Mouse (Mus musculus) limb, embryonic 12.5 days (tissue): Measurements from ENCODE around the gene Wipf3. TPM values are rescaled to one million over a fixed set of nuclear protein-coding genes. Genes with fewer than 3 reads are reported as not detected.

Experiments used
- ATAC-seq: fragments of 200-750 bp; cut with Nextera tagmentation; 2 replicates; pipeline ENCODE4 v1.8.0; 2017; ENCODE audit warnings: low read depth, moderate TSS enrichment; ENCODE audit not compliant: insufficient number of reproducible peaks, insufficient read depth, low FRiP score, low TSS enrichment
- H3K27ac ChIP-seq: fragments of 300-500 bp; sonication (generic); 2 replicates; pipeline ENCODE4 v1.5.1; 2016; ENCODE audit warnings: mild to moderate bottlenecking, moderate library complexity
- H3K27me3 ChIP-seq: fragments of 300-500 bp; sonication (generic); 2 replicates; pipeline ENCODE4 v1.6.1; 2016; ENCODE audit warnings: mild to moderate bottlenecking, moderate library complexity
- H3K36me3 ChIP-seq: fragments of 300-500 bp; sonication (generic); 2 replicates; pipeline ENCODE4 v1.6.1; 2016; ENCODE audit warnings: mild to moderate bottlenecking, moderate library complexity
- H3K4me1 ChIP-seq: fragments of 300-500 bp; sonication (generic); replicated peaks from 2 replicates; pipeline ENCODE4 v1.6.1; 2016
- H3K4me2 ChIP-seq: fragments of 300-500 bp; sonication (generic); 2 replicates; pipeline ENCODE4 v1.6.1; 2016; ENCODE audit warnings: mild to moderate bottlenecking, moderate library complexity
- H3K4me3 ChIP-seq: fragments of 300-500 bp; sonication (generic); replicated peaks from 2 replicates; pipeline ENCODE4 v1.5.1; 2016; ENCODE audit warnings: mild to moderate bottlenecking
- H3K9ac ChIP-seq: fragments of 300-500 bp; sonication (generic); replicated peaks from 2 replicates; pipeline ENCODE4 v1.6.1; 2016; ENCODE audit warnings: mild to moderate bottlenecking, moderate library complexity
- H3K9me3 ChIP-seq: fragments of 300-500 bp; sonication (generic); 2 replicates; pipeline ENCODE4 v1.6.1; 2016; ENCODE audit warnings: mild to moderate bottlenecking, moderate library complexity
- WGBS: fragments of 180-500 bp; shearing (Covaris S2); methylation state at CpG from one replicate; pipeline ENCODE4 v1.1.7; 2016; 5-methylcytosine and 5-hydroxymethylcytosine counted together
- polyA plus RNA-seq: library from polyadenylated mRNA; unstranded; fragments of >200 nt; fragmentation: Nextera tagmentation; extraction: Ambion mirVana; gene quantifications from 2 replicates; pipeline ENCODE4 v1.2.1, GENCODE M21; 2016

Gene Wipf3
- polyA plus RNA-seq, 1 experiment from 2014 or later = 1.1 TPM

DNA sequence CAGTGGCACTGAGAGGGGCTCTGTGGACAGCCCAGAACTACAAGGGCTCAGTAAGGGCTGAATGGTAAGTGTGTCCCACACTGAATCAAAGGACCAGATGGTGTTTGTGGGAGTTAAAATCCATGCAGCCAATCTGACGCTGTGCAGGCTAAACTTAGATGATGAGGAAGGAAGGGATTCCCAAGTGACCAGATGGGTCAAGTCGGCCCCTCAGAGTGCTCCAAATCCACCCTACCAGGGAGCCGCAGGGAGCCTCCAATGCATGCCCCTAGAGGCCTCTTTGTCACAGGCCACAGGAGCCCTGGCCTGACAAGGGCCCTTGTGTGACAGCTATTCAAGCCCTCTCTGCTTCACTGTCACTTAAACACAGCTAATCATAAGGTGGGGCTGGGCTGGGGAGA, 109.4 kb downstream of the Wipf3 start:
- ATAC-seq = no peak
- Histone ChIP-seq H3K27ac (no peak overlapping the region), H3K36me3 (no peaks in the 10 kb centered on the region), H3K4me1 (0 out of 2 replicates have a peak, but pooled peaks cover 3% of the 10 kb centered on the region), H3K9ac (no peak overlapping the region), H3K4me2 (no peak overlapping the region), H3K4me3 (no peak overlapping the region), H3K27me3 (no peaks in the 10 kb centered on the region), H3K9me3 (no peaks in the 10 kb centered on the region)
- 33% methylated on average over 3 of the region's 3 CpGs for WGBS

DNA sequence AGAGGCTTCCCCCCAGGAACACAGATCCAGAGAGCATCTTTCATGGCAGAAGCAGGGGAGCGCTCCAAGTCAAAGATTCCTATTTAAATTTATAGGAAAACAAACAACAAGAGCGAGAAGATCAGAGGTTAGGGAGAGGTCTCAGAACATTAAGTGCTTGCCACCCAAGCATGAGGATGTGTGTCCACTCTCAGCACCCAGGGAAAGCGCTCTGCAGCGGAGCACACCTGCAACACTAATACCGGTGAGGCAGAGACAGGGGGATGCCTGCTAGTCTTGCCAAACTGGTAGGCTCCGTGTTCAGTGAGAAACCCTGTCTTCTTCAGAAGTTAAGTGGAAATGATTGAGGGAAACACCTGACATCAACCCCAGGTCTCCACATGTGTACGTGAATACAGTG, 110.0 kb downstream of the Wipf3 start:
- no peak for ATAC-seq
- Histone ChIP-seq H3K4me1 (0 out of 2 replicates have a peak, but pooled peaks cover 3% of the 10 kb centered on the region), H3K36me3 (no peaks in the 10 kb centered on the region), H3K4me2 (no peak overlapping the region), H3K4me3 (no peak overlapping the region), H3K27me3 (no peaks in the 10 kb centered on the region), H3K9me3 (no peaks in the 10 kb centered on the region), H3K27ac (no peak overlapping the region), H3K9ac (no peak overlapping the region)
- WGBS = 89% methylated on average over 7 of the region's 7 CpGs

DNA sequence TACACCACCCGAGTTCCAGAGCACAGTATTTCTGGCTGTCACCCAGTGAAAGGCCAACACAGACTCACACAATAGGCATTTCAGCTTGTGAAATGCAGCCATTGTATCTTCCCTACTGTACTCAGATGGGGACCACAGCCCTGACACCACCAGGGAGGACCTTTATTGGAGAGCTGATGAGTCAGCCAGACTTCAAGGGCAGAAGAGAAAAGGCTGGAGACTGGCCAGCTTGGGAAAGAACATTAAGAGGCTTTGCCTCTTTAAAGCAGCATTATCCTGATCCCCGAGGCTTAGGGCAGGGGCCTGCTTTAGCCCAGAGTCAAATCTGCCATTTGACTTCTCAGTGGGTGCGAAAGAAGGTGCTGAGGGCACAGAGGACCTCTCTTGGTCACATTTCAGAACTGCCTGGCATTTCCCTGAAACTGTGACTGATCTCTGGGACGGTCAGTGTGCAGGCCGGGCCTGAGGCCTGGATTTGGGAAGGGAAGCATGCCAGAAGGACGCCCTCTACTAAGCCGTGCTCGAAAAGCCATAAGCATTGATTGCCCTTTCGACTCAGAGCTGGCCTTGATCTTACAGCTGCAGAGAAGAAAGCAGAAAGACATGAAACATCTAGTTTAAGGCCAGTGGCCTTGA, 111.0 kb downstream of the Wipf3 start:
- H3K4me1 ChIP-seq = peaks cover 4% of the 10 kb centered on the region
- H3K27me3 ChIP-seq = no peaks in the 10 kb centered on the region
- 66% methylated on average over 9 of the region's 9 CpGs for WGBS
- no peaks in the 10 kb centered on the region for H3K36me3 ChIP-seq
- H3K9ac ChIP-seq = no peak overlapping the region
- H3K27ac ChIP-seq = no peak overlapping the region
- no peak overlapping the region for H3K4me3 ChIP-seq
- ATAC-seq = no peak
- no peaks in the 10 kb centered on the region for H3K9me3 ChIP-seq
- no peak overlapping the region for H3K4me2 ChIP-seq

DNA sequence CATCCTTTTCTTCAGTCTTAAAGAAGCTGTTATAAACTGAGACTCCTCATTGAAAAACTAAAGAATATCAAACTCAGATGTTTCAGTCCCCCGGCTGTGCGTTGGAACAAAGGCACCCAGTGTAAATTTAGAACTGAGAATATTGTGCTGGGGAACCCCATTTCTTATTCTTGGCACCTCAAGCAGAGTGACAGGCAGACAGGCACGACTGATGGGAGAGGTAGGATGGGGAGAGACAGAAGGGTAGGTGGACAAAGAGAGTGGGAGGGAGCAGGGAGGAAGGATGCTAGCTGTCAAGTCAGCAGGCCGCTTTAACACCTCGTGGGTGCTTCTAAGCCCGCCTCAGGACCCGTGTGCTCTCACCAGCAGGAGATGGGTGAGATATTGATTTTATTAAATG, 113.4 kb downstream of the Wipf3 start:
- H3K4me2 ChIP-seq = no peak overlapping the region
- no peak overlapping the region for H3K4me3 ChIP-seq
- no peaks in the 10 kb centered on the region for H3K27me3 ChIP-seq
- WGBS = 81% methylated on average over 7 of the region's 7 CpGs
- H3K4me1 ChIP-seq = peaks cover 11% of the 10 kb centered on the region
- H3K27ac ChIP-seq = no peak overlapping the region
- ATAC-seq = no peak
- H3K9ac ChIP-seq = no peak overlapping the region
- H3K36me3 ChIP-seq = no peaks in the 10 kb centered on the region
- H3K9me3 ChIP-seq = no peaks in the 10 kb centered on the region

DNA sequence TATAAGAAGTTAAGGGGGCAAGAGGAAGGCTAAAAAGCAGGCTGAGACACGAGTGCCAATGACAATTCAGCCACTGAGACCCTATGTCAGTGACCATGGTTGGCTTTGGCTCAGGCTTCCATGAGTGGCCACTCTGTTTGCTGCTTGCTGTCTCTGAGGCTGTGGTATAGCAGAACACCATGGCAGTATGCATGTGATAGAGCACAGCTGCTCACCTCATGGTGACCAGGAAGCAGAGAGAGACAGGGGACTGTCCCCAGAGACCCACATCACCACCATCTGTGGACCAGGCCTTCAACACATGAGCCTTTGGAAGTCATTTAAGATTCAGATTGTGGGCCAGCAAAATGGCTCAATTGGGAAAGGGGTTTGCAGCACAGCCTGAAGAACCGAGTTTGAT, 114.2 kb downstream of the Wipf3 start:
- no peak for ATAC-seq
- no peak overlapping the region for H3K4me2 ChIP-seq
- peaks cover 11% of the 10 kb centered on the region for H3K4me1 ChIP-seq
- H3K36me3 ChIP-seq = no peaks in the 10 kb centered on the region
- no peaks in the 10 kb centered on the region for H3K9me3 ChIP-seq
- WGBS = 84% methylated on average over 2 of the region's 2 CpGs
- no peak overlapping the region for H3K27ac ChIP-seq
- H3K9ac ChIP-seq = no peak overlapping the region
- no peak overlapping the region for H3K4me3 ChIP-seq
- H3K27me3 ChIP-seq = no peaks in the 10 kb centered on the region

DNA sequence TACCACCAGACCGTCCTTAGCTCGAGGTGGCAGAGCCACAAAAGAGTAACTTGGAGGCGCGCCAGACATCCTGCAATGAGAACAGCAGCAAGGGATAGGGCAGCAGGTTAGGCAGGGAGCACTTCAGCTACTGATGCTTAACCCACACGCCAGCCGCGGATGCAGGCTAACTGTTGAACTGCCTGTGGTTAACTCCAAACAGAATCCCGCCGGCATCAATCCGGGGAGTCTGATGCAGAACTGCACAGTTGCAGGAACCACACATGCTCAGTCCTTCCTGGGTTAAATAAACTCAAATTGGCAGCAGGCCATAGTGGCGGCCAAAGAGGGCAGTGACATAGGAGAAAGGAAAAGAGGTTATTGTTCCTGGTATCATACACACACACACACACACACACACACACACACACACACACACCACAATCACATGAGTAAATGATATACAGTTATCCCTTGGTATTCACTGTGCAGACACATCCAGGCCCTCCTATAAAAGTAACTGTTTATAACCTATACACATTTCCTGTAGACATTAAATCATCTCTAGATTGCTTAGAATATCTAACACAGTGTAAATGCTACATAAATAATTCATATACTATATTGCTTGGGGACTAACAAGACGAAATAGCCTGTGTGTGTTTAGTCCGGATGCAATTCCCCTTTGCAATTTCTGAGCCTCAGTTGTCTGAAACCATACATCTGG, 119.1 kb downstream of the Wipf3 start:
- H3K9ac ChIP-seq = no peak overlapping the region
- no peak overlapping the region for H3K4me2 ChIP-seq
- no peaks in the 10 kb centered on the region for H3K9me3 ChIP-seq
- no peaks in the 10 kb centered on the region for H3K36me3 ChIP-seq
- H3K27me3 ChIP-seq = no peaks in the 10 kb centered on the region
- H3K4me1 ChIP-seq = peaks cover 18% of the 10 kb centered on the region
- no peak overlapping the region for H3K4me3 ChIP-seq
- WGBS = 73% methylated on average over 13 of the region's 13 CpGs
- no peak for ATAC-seq
- no peak overlapping the region for H3K27ac ChIP-seq

DNA sequence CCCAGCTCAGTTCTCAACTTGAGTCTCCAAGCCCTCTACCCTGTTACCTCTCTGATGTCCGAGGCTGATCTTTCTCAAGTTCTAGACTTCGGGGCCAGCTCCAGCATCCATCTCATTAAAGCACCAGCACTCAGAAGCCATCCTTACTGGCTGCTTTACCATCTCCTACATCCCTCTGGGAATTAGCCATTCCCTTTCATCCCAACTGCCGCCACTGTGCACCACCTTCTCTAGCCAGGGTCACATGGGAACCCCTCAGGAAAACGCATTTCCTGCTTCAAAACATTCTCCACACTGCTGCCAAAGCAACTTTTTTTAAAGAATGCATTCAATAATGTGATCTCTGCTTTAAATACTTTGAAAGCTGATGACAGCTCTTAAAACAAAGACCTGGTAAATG, 119.9 kb downstream of the Wipf3 start:
- Histone ChIP-seq H3K9ac (no peak overlapping the region), H3K4me2 (no peak overlapping the region), H3K4me3 (no peak overlapping the region), H3K27ac (no peak overlapping the region), H3K36me3 (no peaks in the 10 kb centered on the region), H3K9me3 (no peaks in the 10 kb centered on the region), H3K27me3 (no peaks in the 10 kb centered on the region), H3K4me1 (peaks cover 24% of the 10 kb centered on the region)
- ATAC-seq = no peak
- WGBS = 45% methylated on average over 4 of the region's 4 CpGs

DNA sequence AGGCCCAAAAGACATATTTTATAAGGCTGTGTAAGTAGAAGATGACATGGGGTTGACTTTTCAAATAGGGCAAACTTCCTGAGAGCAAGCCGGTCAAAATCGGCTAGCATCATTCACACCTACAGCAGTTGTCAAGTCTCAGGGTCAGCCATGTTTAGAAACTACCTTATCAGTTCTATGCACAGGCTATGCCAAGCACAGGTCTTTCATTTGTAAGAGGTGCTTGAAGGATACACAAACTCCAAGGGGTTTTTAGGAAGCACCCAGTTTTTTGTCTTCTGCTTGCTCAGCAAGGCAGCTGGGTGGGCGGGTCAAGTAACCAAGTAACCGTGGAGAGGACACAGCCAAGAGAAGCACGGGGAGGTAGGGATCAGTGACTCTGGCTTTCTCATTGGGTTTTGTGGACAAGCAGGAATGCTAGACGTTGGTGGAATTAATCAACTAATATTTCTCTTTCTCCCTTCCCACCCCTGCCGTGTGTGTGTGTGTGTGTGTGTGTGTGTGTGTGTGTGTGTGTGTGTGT, 121.5 kb downstream of the Wipf3 start:
- H3K27me3 ChIP-seq = no peaks in the 10 kb centered on the region
- no peak overlapping the region for H3K9ac ChIP-seq
- peaks cover 21% of the 10 kb centered on the region for H3K4me1 ChIP-seq
- no peak for ATAC-seq
- H3K27ac ChIP-seq = no peak overlapping the region
- H3K9me3 ChIP-seq = no peaks in the 10 kb centered on the region
- H3K4me2 ChIP-seq = no peak overlapping the region
- H3K36me3 ChIP-seq = no peaks in the 10 kb centered on the region
- WGBS = 70% methylated on average over 6 of the region's 7 CpGs
- H3K4me3 ChIP-seq = no peak overlapping the region

DNA sequence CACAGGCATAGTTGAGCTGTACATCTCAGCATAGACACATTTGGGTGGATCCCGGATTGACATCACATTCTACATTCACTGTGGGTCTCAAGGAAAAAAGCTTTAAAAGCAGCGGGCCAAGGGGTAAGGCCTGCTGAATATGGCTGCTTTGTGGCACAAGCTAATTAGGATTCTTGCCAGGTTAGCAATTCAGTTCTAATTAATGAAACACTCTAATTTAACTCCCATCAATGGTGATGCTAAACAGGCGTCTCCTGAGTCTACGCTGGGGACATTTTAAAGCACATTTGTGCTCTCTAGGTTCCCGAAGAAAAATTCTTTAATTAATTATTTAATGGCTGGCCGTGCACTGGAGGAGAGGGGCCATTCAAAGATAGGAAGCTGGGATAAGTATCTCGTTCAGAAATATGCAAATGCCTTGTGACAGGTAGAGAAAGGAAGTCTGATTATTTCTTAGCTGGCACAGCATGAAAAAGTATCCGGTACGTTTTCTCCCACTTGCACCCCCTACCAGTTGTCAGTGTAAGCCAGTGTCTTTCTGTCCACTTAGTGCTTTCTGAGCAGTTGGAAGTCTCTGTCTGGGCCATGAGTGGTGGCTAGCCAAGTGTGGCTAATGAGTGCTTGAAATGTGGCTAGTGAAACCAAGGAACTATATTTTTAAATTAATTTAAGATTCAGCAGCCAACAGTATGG, 123.5 kb downstream of the Wipf3 start:
- 71% methylated on average over 9 of the region's 9 CpGs for WGBS
- H3K9ac ChIP-seq = no peak overlapping the region
- ATAC-seq = no peak
- H3K27me3 ChIP-seq = no peaks in the 10 kb centered on the region
- H3K4me1 ChIP-seq = peaks cover 19% of the 10 kb centered on the region
- no peaks in the 10 kb centered on the region for H3K36me3 ChIP-seq
- H3K4me3 ChIP-seq = no peak overlapping the region
- H3K27ac ChIP-seq = no peak overlapping the region
- H3K9me3 ChIP-seq = no peaks in the 10 kb centered on the region
- H3K4me2 ChIP-seq = no peak overlapping the region
